Mouse (Mus musculus): ENCODE results near the gene Rhod. TPM values are rescaled to one million over a fixed set of nuclear protein-coding genes. Genes with fewer than 3 reads are reported as not detected.

The Rhod gene
- polyA plus RNA-seq, 1 experiment from 2014 or later = 30.0 TPM

GRCm38 (mm10) chr19:4446661-4447420, 7.6 kb upstream of the Rhod start:
- Histone ChIP-seq H3K4me3 (ENCODE audit: low read depth, low read length) (no peak overlapping the region), H3K27me3 (replicated peaks; ENCODE audit: control insufficient read depth, insufficient read depth, low read length) (no peaks in the 10 kb centered on the region), H3K9ac (ENCODE audit: low read depth, low read length) (no peak overlapping the region), H3K4me2 (ENCODE audit: low read depth, low read length) (no peak overlapping the region), H3K9me3 (ENCODE audit: control insufficient read depth, low read length) (no peaks in the 10 kb centered on the region), H3K27ac (replicated peaks; ENCODE audit: low read depth, low read length) (no peak overlapping the region), H3K4me1 (ENCODE audit: control insufficient read depth, insufficient read depth, low read length) (peaks cover 5% of the 10 kb centered on the region; the same call in 1 of the 2 replicates), H3K36me3 (ENCODE audit: control insufficient read depth, insufficient read depth, low read length) (no peaks in the 10 kb centered on the region)
- WGBS = 88% methylated on average over 8 of the region's 8 CpGs
- DNase-seq (ENCODE audit: low spot score) = no peak
- ATAC-seq (ENCODE audit: low read depth) = no peak

- ATAC-seq (ENCODE audit: low read depth) (no peak), DNase-seq (ENCODE audit: low spot score) (peak; percentile 70)
- no peak overlapping the region for H3K4me2 ChIP-seq (ENCODE audit: low read depth, low read length)
- peaks cover 24% of the 10 kb centered on the region for H3K4me1 ChIP-seq (ENCODE audit: control insufficient read depth, insufficient read depth, low read length)
- H3K36me3 ChIP-seq (ENCODE audit: control insufficient read depth, insufficient read depth, low read length) = no peaks in the 10 kb centered on the region
- no peaks in the 10 kb centered on the region for H3K9me3 ChIP-seq (ENCODE audit: control insufficient read depth, low read length)
- no peak overlapping the region for H3K4me3 ChIP-seq (ENCODE audit: low read depth, low read length)
- 15% methylated on average over 3 of the region's 3 CpGs for WGBS
- no peak overlapping the region for H3K9ac ChIP-seq (ENCODE audit: low read depth, low read length)
- H3K27me3 ChIP-seq (replicated peaks; ENCODE audit: control insufficient read depth, insufficient read depth, low read length) = no peaks in the 10 kb centered on the region
- no peak overlapping the region for H3K27ac ChIP-seq (replicated peaks; ENCODE audit: low read depth, low read length)
Measured at GRCm38 (mm10) chr19:4442408-4442807, 3.2 kb upstream of the Rhod start.

GRCm38 (mm10) chr19:4441621-4442161, 2.5 kb upstream of the Rhod start:
- H3K27me3 ChIP-seq (replicated peaks; ENCODE audit: control insufficient read depth, insufficient read depth, low read length) = no peaks in the 10 kb centered on the region
- peak overlapping the region; percentile 44; the same call in 1 of the 2 replicates for H3K27ac ChIP-seq (replicated peaks; ENCODE audit: low read depth, low read length)
- no peak overlapping the region for H3K9ac ChIP-seq (ENCODE audit: low read depth, low read length)
- H3K36me3 ChIP-seq (ENCODE audit: control insufficient read depth, insufficient read depth, low read length) = no peaks in the 10 kb centered on the region
- H3K4me1 ChIP-seq (ENCODE audit: control insufficient read depth, insufficient read depth, low read length) = peaks cover 24% of the 10 kb centered on the region
- 22% methylated on average over 10 of the region's 10 CpGs for WGBS
- H3K9me3 ChIP-seq (ENCODE audit: control insufficient read depth, low read length) = no peaks in the 10 kb centered on the region
- peak; percentile 41; the same call in 1 of the 2 replicates for ATAC-seq (ENCODE audit: low read depth)
- no peak overlapping the region for H3K4me3 ChIP-seq (ENCODE audit: low read depth, low read length)
- DNase-seq (ENCODE audit: low spot score) = peak; percentile 49
- no peak overlapping the region for H3K4me2 ChIP-seq (ENCODE audit: low read depth, low read length)

GRCm38 (mm10) chr19:4441090-4441591, 1.9 kb upstream of the Rhod start:
- 31% methylated on average over 6 of the region's 6 CpGs for WGBS

GRCm38 (mm10) chr19:4440222-4440621, 990 bp upstream of the Rhod start:
- H3K36me3 ChIP-seq (ENCODE audit: control insufficient read depth, insufficient read depth, low read length) = peaks cover 8% of the 10 kb centered on the region
- H3K27ac ChIP-seq (replicated peaks; ENCODE audit: low read depth, low read length) = no peak overlapping the region
- 11% methylated on average over 8 of the region's 8 CpGs for WGBS
- no peaks in the 10 kb centered on the region for H3K9me3 ChIP-seq (ENCODE audit: control insufficient read depth, low read length)
- H3K4me3 ChIP-seq (ENCODE audit: low read depth, low read length) = peak overlapping the region; percentile 75
- ATAC-seq (ENCODE audit: low read depth) = no peak
- peaks cover 24% of the 10 kb centered on the region for H3K4me1 ChIP-seq (ENCODE audit: control insufficient read depth, insufficient read depth, low read length)
- H3K9ac ChIP-seq (ENCODE audit: low read depth, low read length) = 0 out of 2 replicates have a peak overlapping the region, but pooled peaks have one; percentile 82
- peak; percentile 75 for DNase-seq (ENCODE audit: low spot score)
- H3K27me3 ChIP-seq (replicated peaks; ENCODE audit: control insufficient read depth, insufficient read depth, low read length) = no peaks in the 10 kb centered on the region
- peak overlapping the region; percentile 94 for H3K4me2 ChIP-seq (ENCODE audit: low read depth, low read length)

More at GRCm38 (mm10) chr19:4441090-4441591, 1.9 kb upstream of the Rhod start:
- no peak overlapping the region for H3K4me2 ChIP-seq (ENCODE audit: low read depth, low read length)
- peak overlapping the region; percentile 44; the same call in 1 of the 2 replicates for H3K27ac ChIP-seq (replicated peaks; ENCODE audit: low read depth, low read length)
- H3K36me3 ChIP-seq (ENCODE audit: control insufficient read depth, insufficient read depth, low read length) = no peaks in the 10 kb centered on the region; the same call in 1 of the 2 replicates
- H3K4me1 ChIP-seq (ENCODE audit: control insufficient read depth, insufficient read depth, low read length) = peaks cover 24% of the 10 kb centered on the region
- DNase-seq (ENCODE audit: low spot score) (no peak), ATAC-seq (ENCODE audit: low read depth) (no peak)
- no peak overlapping the region for H3K9ac ChIP-seq (ENCODE audit: low read depth, low read length)
- H3K4me3 ChIP-seq (ENCODE audit: low read depth, low read length) = no peak overlapping the region
- no peaks in the 10 kb centered on the region for H3K27me3 ChIP-seq (replicated peaks; ENCODE audit: control insufficient read depth, insufficient read depth, low read length)
- no peaks in the 10 kb centered on the region for H3K9me3 ChIP-seq (ENCODE audit: control insufficient read depth, low read length)

GRCm38 (mm10) chr19:4438791-4439160, 456 bp downstream of the Rhod start:
- Histone ChIP-seq H3K4me1 (ENCODE audit: control insufficient read depth, insufficient read depth, low read length) (peaks cover 24% of the 10 kb centered on the region), H3K27ac (replicated peaks; ENCODE audit: low read depth, low read length) (peak overlapping the region; percentile 70), H3K4me3 (ENCODE audit: low read depth, low read length) (peak overlapping the region; percentile 75), H3K9ac (ENCODE audit: low read depth, low read length) (peak overlapping the region; percentile 82), H3K9me3 (ENCODE audit: control insufficient read depth, low read length) (no peaks in the 10 kb centered on the region), H3K36me3 (ENCODE audit: control insufficient read depth, insufficient read depth, low read length) (peaks cover 8% of the 10 kb centered on the region), H3K4me2 (ENCODE audit: low read depth, low read length) (peak overlapping the region; percentile 94), H3K27me3 (replicated peaks; ENCODE audit: control insufficient read depth, insufficient read depth, low read length) (no peaks in the 10 kb centered on the region)
- WGBS = 5% methylated on average over 8 of the region's 8 CpGs
- ATAC-seq (ENCODE audit: low read depth) = 0 out of 2 replicates have a peak, but pooled peaks have one; percentile 1
- DNase-seq (ENCODE audit: low spot score) = no peak

GRCm38 (mm10) chr19:4437886-4438285, 1.3 kb downstream of the Rhod start:
- WGBS = 68% methylated on average over 6 of the region's 6 CpGs

GRCm38 (mm10) chr19:4436254-4436653, 3.0 kb downstream of the Rhod start:
- H3K4me1 ChIP-seq (ENCODE audit: control insufficient read depth, insufficient read depth, low read length) = peaks cover 15% of the 10 kb centered on the region
- WGBS = 92% methylated on average over 3 of the region's 3 CpGs
- no peaks in the 10 kb centered on the region for H3K9me3 ChIP-seq (ENCODE audit: control insufficient read depth, low read length)

More at GRCm38 (mm10) chr19:4437886-4438285, 1.3 kb downstream of the Rhod start:
- Histone ChIP-seq H3K36me3 (ENCODE audit: control insufficient read depth, insufficient read depth, low read length) (peaks cover 8% of the 10 kb centered on the region), H3K4me1 (ENCODE audit: control insufficient read depth, insufficient read depth, low read length) (peaks cover 24% of the 10 kb centered on the region), H3K27ac (replicated peaks; ENCODE audit: low read depth, low read length) (no peak overlapping the region), H3K4me3 (ENCODE audit: low read depth, low read length) (no peak overlapping the region), H3K9ac (ENCODE audit: low read depth, low read length) (0 out of 2 replicates have a peak overlapping the region, but pooled peaks have one; percentile 82), H3K27me3 (replicated peaks; ENCODE audit: control insufficient read depth, insufficient read depth, low read length) (no peaks in the 10 kb centered on the region), H3K9me3 (ENCODE audit: control insufficient read depth, low read length) (no peaks in the 10 kb centered on the region), H3K4me2 (ENCODE audit: low read depth, low read length) (peak overlapping the region; percentile 94; the same call in 1 of the 2 replicates)
- DNase-seq (ENCODE audit: low spot score) = no peak
- no peak for ATAC-seq (ENCODE audit: low read depth)

More at GRCm38 (mm10) chr19:4436254-4436653, 3.0 kb downstream of the Rhod start:
- DNase-seq (ENCODE audit: low spot score) = no peak
- no peaks in the 10 kb centered on the region for H3K27me3 ChIP-seq (replicated peaks; ENCODE audit: control insufficient read depth, insufficient read depth, low read length)
- no peak overlapping the region for H3K4me3 ChIP-seq (ENCODE audit: low read depth, low read length)
- no peak overlapping the region for H3K9ac ChIP-seq (ENCODE audit: low read depth, low read length)
- no peak overlapping the region for H3K4me2 ChIP-seq (ENCODE audit: low read depth, low read length)
- ATAC-seq (ENCODE audit: low read depth) = no peak
- H3K27ac ChIP-seq (replicated peaks; ENCODE audit: low read depth, low read length) = no peak overlapping the region
- H3K36me3 ChIP-seq (ENCODE audit: control insufficient read depth, insufficient read depth, low read length) = peaks cover 9% of the 10 kb centered on the region
